Mouse (Mus musculus) gastrocnemius, postnatal 25 days (tissue): Measurements from ENCODE around the gene Efcab2. TPM values are rescaled to one million over a fixed set of nuclear protein-coding genes. Genes with fewer than 3 reads are reported as not detected.

Experiments used
- DNase-seq: peaks from one replicate; pipeline ENCODE4 v3.0.0; 2022
- long read RNA-seq, 2 experiments: library from polyadenylated mRNA; stranded (forward); transcript quantifications; one replicate each; pipeline ENCODE4 v2.0.0; 2021
- total RNA-seq, 2 experiments: library from RNA; stranded (reverse); gene quantifications; 1 replicate in 1 of 2; 2 replicates in 1 of 2; pipeline ENCODE4 v1.2.3; 2021

Efcab2 gene
- 10 to 100 TPM; 10.7 to 12.1 TPM for total RNA-seq
- long read RNA-seq, experiment 1, transcript Efcab2-201 (7 exons, 3,580 nt) = major isoform, 9 of 15 reads
- long read RNA-seq, experiment 1, partial matches to known transcripts = 0 of 15 reads
- long read RNA-seq, experiment 1, other reads (novel, unspliced or antisense) = 6 of 15 reads
- long read RNA-seq, experiment 2, transcript Efcab2-201 (7 exons, 3,580 nt) = major isoform, 13 of 24 reads
- long read RNA-seq, experiment 2, partial matches to known transcripts = 1 of 24 reads
- long read RNA-seq, experiment 2, other reads (novel, unspliced or antisense) = 10 of 24 reads

DNA sequence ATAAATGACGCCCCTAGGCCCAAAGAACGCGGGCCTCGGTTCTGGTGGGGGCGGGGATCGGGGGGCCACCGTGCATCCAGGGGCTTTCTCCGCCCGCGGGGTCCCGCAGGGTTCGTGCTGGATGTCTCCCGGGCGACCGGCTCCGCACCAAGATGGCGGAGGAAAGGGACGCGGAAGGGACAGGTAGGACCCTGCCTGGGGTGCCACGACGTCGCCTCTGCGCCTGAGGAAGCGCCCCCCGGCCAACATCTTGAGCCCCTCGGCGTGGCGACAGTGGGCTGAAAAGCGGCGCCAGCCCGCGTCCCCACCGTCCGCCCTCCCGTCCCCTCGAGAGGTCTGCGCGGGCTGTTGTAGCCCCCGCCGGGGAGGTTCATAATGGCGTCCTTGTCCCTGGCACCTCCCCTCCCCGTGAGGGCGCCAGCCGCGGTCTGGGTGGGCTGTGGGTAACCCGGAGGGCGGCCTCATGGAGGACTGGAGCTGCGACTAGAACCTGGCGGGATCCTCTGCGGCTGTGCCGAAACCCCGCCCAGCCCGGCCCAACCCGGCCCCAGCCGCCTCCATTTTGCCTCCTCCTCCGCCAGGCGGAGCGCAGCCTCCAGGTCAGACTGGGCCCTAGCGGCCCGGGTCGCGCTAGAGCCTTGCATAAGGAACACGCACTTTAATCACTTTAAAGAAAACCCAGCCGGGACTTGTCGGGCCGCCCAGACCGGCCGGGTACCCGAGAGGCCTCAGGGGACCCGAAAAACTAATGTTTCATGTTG lies at the start of gene Efcab2:
TSS of gene Efcab2 (plus strand) at position 135 of the 761 bp plus-strand sequence.
- peak; percentile 95 for DNase-seq

GRCm38 (mm10) chr1:178357776-178358710 lies 47.8 kb upstream of the Efcab2 start:
- no peak for DNase-seq

- DNase-seq = no peak
Measured at GRCm38 (mm10) chr1:178360264-178360663, 45.6 kb upstream of the Efcab2 start.

GRCm38 (mm10) chr1:178360702-178361101 lies 45.2 kb upstream of the Efcab2 start:
- no peak for DNase-seq

- DNase-seq = no peak
Measured at GRCm38 (mm10) chr1:178365171-178365570, 40.7 kb upstream of the Efcab2 start.

- DNase-seq = no peak
Measured at GRCm38 (mm10) chr1:178368121-178368520, 37.8 kb upstream of the Efcab2 start.

DNA sequence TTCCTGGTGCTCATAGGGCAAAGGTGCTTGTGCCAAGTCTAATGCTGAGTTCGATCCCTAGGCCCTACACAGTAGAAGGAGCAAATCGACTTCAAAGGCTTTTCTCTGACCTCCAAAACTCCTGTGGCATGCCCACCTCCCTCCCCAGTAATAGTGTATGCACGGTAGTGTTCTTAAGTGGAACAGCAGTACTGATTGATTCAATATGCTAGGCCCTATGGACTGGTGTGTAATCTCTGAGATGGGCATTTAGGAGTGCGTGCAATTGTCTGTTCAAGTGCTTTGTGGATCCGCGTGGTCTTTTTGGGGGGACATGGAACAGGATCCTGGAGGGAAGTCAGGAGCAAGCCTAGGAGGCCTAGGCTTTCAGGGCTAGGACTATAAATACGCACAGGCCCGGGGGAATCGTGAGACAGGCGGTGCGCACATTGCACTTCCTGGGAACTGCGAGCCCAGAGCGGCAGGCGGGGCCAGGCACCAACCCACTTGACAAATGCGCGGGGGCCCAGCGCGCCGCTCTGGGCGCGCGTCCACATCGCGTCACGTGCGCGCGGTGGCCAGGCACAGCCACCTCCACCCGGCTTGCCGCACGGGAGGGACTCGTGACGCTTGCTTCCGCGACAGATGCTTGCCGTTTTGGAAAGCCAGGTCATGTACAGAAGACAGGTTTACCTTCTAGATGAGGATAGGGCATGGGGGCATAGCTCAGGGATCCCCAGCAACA lies 37.2 kb upstream of the Efcab2 start:
- peak; percentile 95 for DNase-seq

- peak; percentile 19 for DNase-seq
Measured at GRCm38 (mm10) chr1:178369272-178369651, 36.6 kb upstream of the Efcab2 start.

GRCm38 (mm10) chr1:178372681-178373080 lies 33.2 kb upstream of the Efcab2 start:
- no peak for DNase-seq

- no peak for DNase-seq
Measured at GRCm38 (mm10) chr1:178375381-178375780, 30.5 kb upstream of the Efcab2 start.

GRCm38 (mm10) chr1:178376061-178376460 lies 29.8 kb upstream of the Efcab2 start:
- DNase-seq = no peak

DNA sequence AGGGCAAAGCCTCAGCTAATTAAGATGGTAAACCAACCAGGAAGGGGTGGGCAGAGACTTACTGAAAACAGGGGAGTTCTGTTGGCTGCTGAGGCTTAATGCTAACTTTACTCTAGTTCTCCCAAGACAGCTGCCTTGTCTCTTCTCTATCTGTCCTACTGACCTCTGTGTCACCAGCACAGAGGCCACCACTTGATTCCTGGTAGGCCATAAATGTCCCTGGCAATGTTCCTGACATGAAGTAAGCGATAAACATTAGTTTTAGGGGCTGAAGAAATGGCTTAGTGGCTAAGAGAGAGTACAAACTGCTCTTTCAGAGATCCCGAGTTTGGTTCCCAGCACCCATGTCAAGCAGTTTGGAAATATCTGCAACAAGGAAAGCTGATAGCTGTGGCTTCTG lies 29.0 kb upstream of the Efcab2 start:
- DNase-seq = no peak

- DNase-seq = no peak
Measured at GRCm38 (mm10) chr1:178378115-178378514, 27.8 kb upstream of the Efcab2 start.

- no peak for DNase-seq
Measured at GRCm38 (mm10) chr1:178379224-178379623, 26.7 kb upstream of the Efcab2 start.

DNA sequence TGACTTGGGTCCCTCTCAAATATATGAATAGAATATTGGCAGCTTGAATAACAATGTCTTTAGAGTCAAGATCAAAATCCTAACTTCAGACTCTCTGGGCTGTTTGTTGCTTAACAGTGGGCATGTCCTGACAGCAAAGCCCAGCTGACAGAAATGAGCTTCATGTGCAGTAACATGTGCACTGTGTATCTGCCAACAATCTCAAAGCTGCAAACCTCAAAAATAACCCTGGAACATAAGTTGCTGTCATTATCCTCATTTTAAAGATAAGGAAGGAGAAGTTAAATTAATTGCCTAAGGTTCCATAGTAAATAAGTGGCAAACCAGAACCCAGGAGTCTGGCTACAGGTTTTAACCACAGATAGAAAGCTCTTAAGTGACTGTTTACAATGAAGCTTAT lies 23.7 kb upstream of the Efcab2 start:
- DNase-seq = no peak

GRCm38 (mm10) chr1:178388802-178389201 lies 17.1 kb upstream of the Efcab2 start:
- no peak for DNase-seq

DNA sequence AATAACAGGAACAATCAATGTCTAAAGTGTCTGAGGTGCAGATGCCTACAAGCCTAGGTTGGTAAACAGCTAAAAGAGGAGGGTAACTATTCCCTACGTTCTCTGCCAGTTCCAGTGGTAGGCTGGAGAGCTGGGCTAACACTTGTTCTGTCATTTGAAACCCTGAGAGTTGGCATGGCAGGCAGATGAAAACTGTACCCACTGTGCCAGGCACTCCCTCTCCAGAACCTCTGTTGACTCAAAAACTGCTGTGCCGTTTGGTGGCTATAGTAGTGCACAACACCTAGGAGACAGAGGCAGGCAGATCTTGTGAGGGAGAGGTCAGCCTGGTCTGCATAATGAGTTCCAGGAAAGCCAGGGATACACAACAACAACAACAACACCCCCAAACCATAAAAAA lies 16.5 kb upstream of the Efcab2 start:
- DNase-seq = peak; percentile 69

DNA sequence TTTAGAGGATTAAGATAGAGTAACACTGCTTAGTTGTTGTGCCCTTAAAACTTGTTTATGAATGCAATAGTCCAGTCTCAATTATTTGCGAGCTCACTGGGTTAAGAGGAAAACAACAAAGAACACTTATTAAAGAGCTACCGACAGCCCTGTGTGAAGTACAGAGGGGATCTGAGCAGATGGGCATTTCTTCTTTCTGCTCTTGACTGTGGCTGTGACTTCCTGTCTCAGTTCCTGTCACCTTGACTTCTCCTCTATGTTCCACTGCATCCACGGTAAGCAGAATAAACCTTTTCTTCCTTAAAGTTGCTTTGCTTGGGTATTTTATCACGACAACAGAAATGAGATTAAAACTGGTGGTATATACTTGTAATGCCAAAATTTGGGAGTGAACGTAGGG lies 12.9 kb upstream of the Efcab2 start:
- no peak for DNase-seq

DNA sequence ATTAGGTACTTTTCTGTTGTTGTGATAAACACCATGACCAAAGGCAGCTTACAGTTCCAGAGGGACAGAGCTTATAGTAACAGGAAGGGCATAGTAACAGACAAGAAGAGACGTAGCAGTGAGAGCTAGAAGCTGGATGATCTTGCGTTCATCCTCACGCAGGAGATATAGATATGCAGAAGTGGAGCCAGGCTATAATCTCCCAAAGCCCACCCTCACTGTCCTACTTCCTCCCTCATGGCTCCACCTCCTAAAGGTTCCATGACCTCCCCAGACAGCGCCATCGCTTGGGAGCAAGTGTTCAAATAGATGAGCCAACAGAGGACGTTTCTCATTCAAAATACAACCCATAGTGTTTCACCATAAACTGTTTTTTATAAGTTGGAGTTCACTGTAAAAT lies 10.8 kb upstream of the Efcab2 start:
- DNase-seq = no peak

DNA sequence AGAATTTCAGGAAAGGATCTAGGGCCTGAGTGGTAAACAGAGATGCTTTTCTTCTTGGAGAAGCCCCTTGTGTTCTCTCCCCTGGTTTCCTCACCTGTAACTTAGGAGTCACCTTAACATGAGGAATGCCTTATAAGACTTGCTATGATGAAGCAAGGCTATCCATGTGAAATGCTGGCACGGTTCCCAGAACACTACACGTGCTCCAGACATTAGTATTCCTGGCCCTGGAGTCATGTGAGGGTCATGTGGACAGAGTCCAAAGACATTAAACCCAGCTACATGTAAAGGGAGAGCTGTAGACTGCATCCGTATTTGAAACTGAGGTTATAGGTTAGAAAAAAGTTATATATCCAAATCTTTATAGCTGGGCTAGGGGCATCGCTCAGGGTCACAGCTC lies 9.5 kb upstream of the Efcab2 start:
- no peak for DNase-seq

- DNase-seq = no peak
Measured at GRCm38 (mm10) chr1:178399879-178400278, 6.0 kb upstream of the Efcab2 start.

DNA sequence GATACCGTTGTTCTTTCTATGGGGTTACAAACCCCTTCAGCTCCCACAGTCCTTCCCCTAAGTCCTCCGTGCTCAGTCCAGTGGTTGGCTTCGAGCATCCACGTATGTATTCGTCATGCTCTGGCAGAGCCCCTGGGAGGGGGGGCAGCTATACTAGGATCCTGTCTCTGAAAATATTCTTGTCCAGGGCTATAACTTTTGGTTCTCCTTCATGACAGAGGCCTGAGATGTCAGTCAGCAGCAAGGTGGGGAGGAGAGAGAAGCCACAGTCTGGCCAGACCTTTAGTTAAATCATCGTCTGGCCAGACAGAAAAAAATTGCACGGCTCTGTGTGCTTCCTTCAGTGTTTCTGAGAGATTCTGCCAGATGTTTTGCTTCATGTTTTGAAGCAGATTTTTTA lies 5.2 kb upstream of the Efcab2 start:
- no peak for DNase-seq
